Comparison of ENCODE assay signal across 7 mouse cellular contexts in genomic region chr9:40799837-40800501, GRCm38 (mm10). TPM values are rescaled to one million over a fixed set of nuclear protein-coding genes. Genes with fewer than 3 reads are reported as not detected.
DNase-seq lines count a peak whose midpoint lies in the region; ATAC-seq lines count a peak whose summit lies in the region.

No protein-coding gene starts in this region.

- peak; percentile 88 for DNase-seq in adrenal gland, adult 8-10 months
- DNase-seq in embryo, embryonic 11 days: peak; percentile 86
- DNase-seq in gastrocnemius, postnatal 4 days (ENCODE audit: low spot score in 2 of 2): peak; percentile 62 to 81
- DNase-seq in midbrain, embryonic 14.5 days: peak; percentile 83
- peak; percentile 63 for DNase-seq in spleen, adult 12 weeks (ENCODE audit: low spot score)

- no peaks in the 10 kb centered on the region for H3K36me3 ChIP-seq in intestine, embryonic 16.5 days (ENCODE audit: control insufficient read depth, insufficient read depth, low read length)
- H3K36me3 ChIP-seq in limb, embryonic 13.5 days: peaks cover 14% of the 10 kb centered on the region
- peaks cover 26% of the 10 kb centered on the region for H3K36me3 ChIP-seq in midbrain, embryonic 14.5 days (ENCODE audit: control insufficient read depth, insufficient read depth, low read length)

- H3K4me3 ChIP-seq in intestine, embryonic 16.5 days (ENCODE audit: low read length): peak overlapping the region; percentile 88
- peak overlapping the region; percentile 97 for H3K4me3 ChIP-seq in limb, embryonic 13.5 days
- peak overlapping the region; percentile 47 for H3K4me3 ChIP-seq in midbrain, embryonic 14.5 days (replicated peaks; ENCODE audit: low read depth, low read length)

- peak overlapping the region; percentile 99 for H3K27ac ChIP-seq in intestine, embryonic 16.5 days (ENCODE audit: low read length)
- H3K27ac ChIP-seq in limb, embryonic 13.5 days: peak overlapping the region; percentile 97
- peak overlapping the region; percentile 100 for H3K27ac ChIP-seq in midbrain, embryonic 14.5 days (replicated peaks; ENCODE audit: low read depth, low read length)

- peak; percentile 22 for ATAC-seq in intestine, embryonic 16.5 days
- ATAC-seq in limb, embryonic 13.5 days (ENCODE audit: low FRiP score, low read depth): peak; percentile 12
- ATAC-seq in midbrain, embryonic 14.5 days (ENCODE audit: low FRiP score, low TSS enrichment): peak; percentile 18

- no peaks in the 10 kb centered on the region for H3K27me3 ChIP-seq in intestine, embryonic 16.5 days (replicated peaks; ENCODE audit: control insufficient read depth, insufficient read depth, low read length)
- no peaks in the 10 kb centered on the region for H3K27me3 ChIP-seq in limb, embryonic 13.5 days
- no peaks in the 10 kb centered on the region for H3K27me3 ChIP-seq in midbrain, embryonic 14.5 days (ENCODE audit: control insufficient read depth, insufficient read depth, low read length)

- H3K4me1 ChIP-seq in intestine, embryonic 16.5 days (ENCODE audit: control insufficient read depth, insufficient read depth, low read length): peaks cover 21% of the 10 kb centered on the region
- H3K4me1 ChIP-seq in limb, embryonic 13.5 days: peaks cover 30% of the 10 kb centered on the region
- H3K4me1 ChIP-seq in midbrain, embryonic 14.5 days (ENCODE audit: control insufficient read depth, insufficient read depth, low read length): peaks cover 15% of the 10 kb centered on the region

- H3K9ac ChIP-seq in intestine, embryonic 16.5 days (ENCODE audit: low read depth, low read length): peak overlapping the region; percentile 84
- H3K9ac ChIP-seq in limb, embryonic 13.5 days: peak overlapping the region; percentile 86
- H3K9ac ChIP-seq in midbrain, embryonic 14.5 days (replicated peaks; ENCODE audit: low read length): peak overlapping the region; percentile 72

- under 1% methylated on average over 30 of the region's 30 CpGs for WGBS in intestine, embryonic 16.5 days
- 2% methylated on average over 30 of the region's 30 CpGs for WGBS in limb, embryonic 13.5 days
- under 1% methylated on average over 30 of the region's 30 CpGs for WGBS in midbrain, embryonic 14.5 days

- H3K9me3 ChIP-seq in intestine, embryonic 16.5 days (ENCODE audit: control insufficient read depth, low read length): no peaks in the 10 kb centered on the region
- no peaks in the 10 kb centered on the region for H3K9me3 ChIP-seq in limb, embryonic 13.5 days
- no peaks in the 10 kb centered on the region for H3K9me3 ChIP-seq in midbrain, embryonic 14.5 days (ENCODE audit: control insufficient read depth, low read length)

- H3K4me2 ChIP-seq in intestine, embryonic 16.5 days (ENCODE audit: low read depth, low read length): peak overlapping the region; percentile 82
- H3K4me2 ChIP-seq in limb, embryonic 13.5 days (replicated peaks): peak overlapping the region; percentile 85
- H3K4me2 ChIP-seq in midbrain, embryonic 14.5 days (ENCODE audit: low read length): peak overlapping the region; percentile 88

RNA-seq across cellular contexts. Expression of gene Hspa8, which starts 0.8 kb away (rescaled TPM):
- 1,000 to 10,000 TPM; 1,250 to 2,890 (median 1,476) TPM for total RNA-seq in adrenal gland, adult 8-10 months (2022)
- total RNA-seq in gastrocnemius, postnatal 4 days (2021): 1,000 to 10,000 TPM; 1,335 to 1,352 TPM
- polyA plus RNA-seq in intestine, embryonic 16.5 days (2015; fragmentation: Nextera tagmentation; extraction: Ambion mirVana): 2,348 and 2,439 TPM in 2 replicates
- polyA plus RNA-seq in limb, embryonic 13.5 days (2015; fragmentation: Nextera tagmentation; extraction: Ambion mirVana): 2,194 and 2,567 TPM in 2 replicates
- polyA plus RNA-seq in midbrain, embryonic 14.5 days (2014; fragmentation: Nextera tagmentation; extraction: Ambion mirVana): 2,437 and 3,041 TPM in 2 replicates

Comparison
In these comparisons a context has a peak if more than half of its experiments do, and no peak if none do; other contexts are left out.
1. Peak in every context shown above with its lines: DNase-seq, ATAC-seq, H3K4me3 ChIP-seq and H3K27ac ChIP-seq.
2. H3K4me3 ChIP-seq: peak in every context shown above with its lines; median percentile 97 in limb, embryonic 13.5 days; 88 in intestine, embryonic 16.5 days; 47 in midbrain, embryonic 14.5 days.